Mouse (Mus musculus) forebrain, embryonic 16.5 days (tissue): Measurements from ENCODE around the gene Aak1. TPM values are rescaled to one million over a fixed set of nuclear protein-coding genes. Genes with fewer than 3 reads are reported as not detected.

Experiments used
- ATAC-seq: fragments of 200-750 bp; cut with Nextera tagmentation; 2 replicates; pipeline ENCODE4 v1.8.0; 2017; ENCODE audit warnings: mild to moderate bottlenecking, moderate library complexity
- H3K27ac ChIP-seq: fragments of 300-500 bp; sonication (generic); 2 replicates; pipeline ENCODE4 v1.5.1; 2014; ENCODE audit warnings: low read length, control low read depth
- H3K27me3 ChIP-seq: fragments of 300-500 bp; sonication (generic); replicated peaks from 2 replicates; pipeline ENCODE4 v1.6.1; 2014; ENCODE audit warnings: low read length; ENCODE audit not compliant: control insufficient read depth, insufficient read depth
- H3K36me3 ChIP-seq: fragments of 300-500 bp; sonication (generic); 2 replicates; pipeline ENCODE4 v1.6.1; 2014; ENCODE audit not compliant: control insufficient read depth, insufficient read depth
- H3K4me1 ChIP-seq: fragments of 300-500 bp; sonication (generic); replicated peaks from 2 replicates; pipeline ENCODE4 v1.6.1; 2014; ENCODE audit warnings: low read length; ENCODE audit not compliant: control insufficient read depth, insufficient read depth
- H3K4me2 ChIP-seq: fragments of 300-500 bp; sonication (generic); 2 replicates; pipeline ENCODE4 v1.6.1; 2014; ENCODE audit warnings: mild to moderate bottlenecking, low read length, control low read depth
- H3K4me3 ChIP-seq: fragments of 300-500 bp; sonication (generic); replicated peaks from 2 replicates; pipeline ENCODE4 v1.5.1; 2014; ENCODE audit warnings: mild to moderate bottlenecking, low read length, control low read depth
- H3K9ac ChIP-seq: fragments of 300-500 bp; sonication (generic); replicated peaks from 2 replicates; pipeline ENCODE4 v1.6.1; 2014; ENCODE audit warnings: low read depth, low read length, control low read depth
- H3K9me3 ChIP-seq: fragments of 300-500 bp; sonication (generic); 2 replicates; pipeline ENCODE4 v1.6.1; 2016; ENCODE audit warnings: low read length; ENCODE audit not compliant: control insufficient read depth
- WGBS: fragments of 180-500 bp; shearing (Covaris S2); extraction: QIAGEN DNeasy Blood & Tissue Kit; methylation state at CpG from one replicate; pipeline ENCODE4 v1.1.7; 2014; 5-methylcytosine and 5-hydroxymethylcytosine counted together
- polyA plus RNA-seq: library from polyadenylated mRNA; unstranded; fragments of >200 nt; fragmentation: Nextera tagmentation; extraction: Ambion mirVana; gene quantifications from 2 replicates; pipeline ENCODE4 v1.2.1, GENCODE M21; 2015

The Aak1 gene
- polyA plus RNA-seq, 1 experiment from 2014 or later, result 36.8 TPM

DNA sequence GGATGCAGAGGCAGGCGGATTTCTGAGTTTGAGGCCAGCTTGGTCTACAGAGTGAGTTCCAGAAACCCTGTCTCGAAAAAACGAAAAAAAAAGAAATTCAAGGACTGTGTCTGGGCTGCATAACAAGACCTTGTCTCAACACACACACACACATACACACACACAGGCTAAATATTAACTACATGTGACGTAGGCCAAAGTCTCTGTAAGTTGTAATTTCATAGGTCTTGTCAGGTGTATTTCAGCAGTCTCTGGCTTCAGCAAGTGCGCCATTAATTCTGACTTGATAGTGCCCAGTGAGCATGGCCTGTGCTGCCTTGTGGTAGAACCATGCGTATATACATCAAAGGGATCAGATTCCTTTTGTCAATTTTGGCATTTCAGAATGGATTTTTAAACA lies 152.7 kb downstream of the Aak1 start:
- H3K27ac ChIP-seq, result no peak overlapping the region
- ATAC-seq, result no peak
- no peaks in the 10 kb centered on the region for H3K4me1 ChIP-seq
- WGBS, result 98% methylated on average over 6 of the region's 6 CpGs
- H3K27me3 ChIP-seq, result no peaks in the 10 kb centered on the region
- H3K4me2 ChIP-seq, result no peak overlapping the region
- H3K9me3 ChIP-seq, result no peaks in the 10 kb centered on the region
- H3K4me3 ChIP-seq, result no peak overlapping the region
- no peak overlapping the region for H3K9ac ChIP-seq
- H3K36me3 ChIP-seq, result peaks cover 5% of the 10 kb centered on the region

- H3K4me3 ChIP-seq, result no peak overlapping the region
- no peaks in the 10 kb centered on the region for H3K4me1 ChIP-seq
- no peak overlapping the region for H3K27ac ChIP-seq
- H3K36me3 ChIP-seq, result peaks cover 2% of the 10 kb centered on the region
- peak; percentile 49; the same call in 1 of the 2 replicates for ATAC-seq
- no peaks in the 10 kb centered on the region for H3K9me3 ChIP-seq
- no peaks in the 10 kb centered on the region for H3K27me3 ChIP-seq
- H3K4me2 ChIP-seq, result no peak overlapping the region
- no peak overlapping the region for H3K9ac ChIP-seq
- WGBS, result 43% methylated on average over 8 of the region's 8 CpGs
These were observed 153.3 kb downstream of the Aak1 start for GRCm38 (mm10) chr6:87002521-87003055.

- WGBS, result 47% methylated on average over 2 of the region's 2 CpGs
These were observed 154.8 kb downstream of the Aak1 start for GRCm38 (mm10) chr6:87004099-87004498.

GRCm38 (mm10) chr6:87005577-87005976 lies 156.3 kb downstream of the Aak1 start:
- Histone ChIP-seq H3K9me3 (no peaks in the 10 kb centered on the region), H3K4me3 (no peak overlapping the region), H3K4me1 (peaks cover 7% of the 10 kb centered on the region), H3K9ac (no peak overlapping the region), H3K36me3 (no peaks in the 10 kb centered on the region), H3K27ac (no peak overlapping the region), H3K27me3 (no peaks in the 10 kb centered on the region), H3K4me2 (no peak overlapping the region)
- no peak for ATAC-seq

More at GRCm38 (mm10) chr6:87004099-87004498, 154.8 kb downstream of the Aak1 start:
- no peak for ATAC-seq
- Histone ChIP-seq H3K9ac (no peak overlapping the region), H3K4me2 (no peak overlapping the region), H3K9me3 (no peaks in the 10 kb centered on the region), H3K27me3 (no peaks in the 10 kb centered on the region), H3K4me1 (no peaks in the 10 kb centered on the region), H3K27ac (no peak overlapping the region), H3K36me3 (no peaks in the 10 kb centered on the region), H3K4me3 (no peak overlapping the region)

DNA sequence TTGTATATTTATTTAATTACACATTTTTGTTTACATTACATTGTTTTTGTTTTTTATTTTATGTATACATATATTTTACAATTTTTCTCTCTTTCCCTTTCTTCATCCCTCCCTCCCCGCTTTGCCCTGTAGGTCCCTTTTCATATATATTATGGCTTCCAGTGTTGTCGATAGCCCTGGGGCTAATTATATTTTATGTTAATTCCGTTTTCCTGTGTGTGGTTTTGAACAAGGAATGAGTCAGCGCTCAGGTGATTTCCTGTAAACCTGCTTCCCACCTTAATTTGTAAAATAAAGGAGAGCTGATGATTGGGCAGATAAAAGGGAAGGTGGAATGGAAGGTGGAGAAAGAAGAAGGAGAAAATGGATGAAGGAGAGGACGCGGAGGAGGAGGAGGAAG lies 159.6 kb downstream of the Aak1 start, which contains the start of gene Nfu1:
Gene Nfu1 (plus strand): TSS at position 350 of the 400 bp plus-strand sequence.
- Histone ChIP-seq H3K9me3 (no peaks in the 10 kb centered on the region), H3K4me3 (peak within 1 kb of the TSS; percentile 78), H3K4me1 (peaks cover 9% of the 10 kb centered on the region), H3K4me2 (peak within 1 kb of the TSS; percentile 62), H3K27ac (peak within 1 kb of the TSS; percentile 70), H3K36me3 (no peaks in the 10 kb centered on the region), H3K9ac (peak within 1 kb of the TSS; percentile 94), H3K27me3 (no peaks in the 10 kb centered on the region)
- WGBS, result 79% methylated on average over 6 of the region's 6 CpGs
- no peak for ATAC-seq

GRCm38 (mm10) chr6:87009692-87010328 lies 160.5 kb downstream of the Aak1 start:
- Histone ChIP-seq H3K4me3 (peak overlapping the region; percentile 78), H3K36me3 (no peaks in the 10 kb centered on the region), H3K27me3 (no peaks in the 10 kb centered on the region), H3K9ac (peak overlapping the region; percentile 94), H3K4me2 (peak overlapping the region; percentile 62), H3K27ac (peak overlapping the region; percentile 70), H3K9me3 (no peaks in the 10 kb centered on the region), H3K4me1 (peaks cover 9% of the 10 kb centered on the region)
- peak; percentile 99 for ATAC-seq
- WGBS, result under 1% methylated on average over 36 of the region's 36 CpGs

GRCm38 (mm10) chr6:87016916-87017315 lies 167.6 kb downstream of the Aak1 start:
- Histone ChIP-seq H3K4me3 (no peak overlapping the region), H3K9me3 (no peaks in the 10 kb centered on the region), H3K9ac (no peak overlapping the region), H3K27ac (no peak overlapping the region), H3K4me2 (no peak overlapping the region), H3K4me1 (no peaks in the 10 kb centered on the region), H3K27me3 (no peaks in the 10 kb centered on the region), H3K36me3 (peaks cover 21% of the 10 kb centered on the region)
- no peak for ATAC-seq
- 62% methylated on average over 4 of the region's 4 CpGs for WGBS

GRCm38 (mm10) chr6:87018874-87019273 lies 169.6 kb downstream of the Aak1 start:
- peaks cover 26% of the 10 kb centered on the region for H3K36me3 ChIP-seq

DNA sequence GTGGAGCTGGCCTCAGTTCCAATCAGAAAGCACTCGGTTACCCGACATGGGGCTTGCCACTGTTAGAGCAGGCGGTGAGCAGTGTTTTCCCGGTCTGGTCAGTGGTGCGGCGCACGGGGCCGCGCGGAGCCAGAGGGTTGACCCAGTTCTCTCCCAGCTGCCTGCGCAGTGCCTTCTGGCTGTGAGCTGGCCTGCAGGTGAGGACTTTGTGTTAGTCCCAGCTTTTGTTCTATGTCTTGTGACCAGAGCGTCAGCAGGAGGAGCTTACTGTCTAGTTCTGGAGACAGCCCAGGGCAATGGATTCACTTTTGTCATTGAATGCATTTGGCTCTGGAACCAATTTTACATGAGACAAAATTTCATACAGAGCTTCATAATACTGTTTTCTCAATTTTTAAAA lies 172.5 kb downstream of the Aak1 start:
- no peak overlapping the region for H3K4me2 ChIP-seq
- peaks cover 37% of the 10 kb centered on the region for H3K36me3 ChIP-seq
- H3K27me3 ChIP-seq, result no peaks in the 10 kb centered on the region
- no peak overlapping the region for H3K4me3 ChIP-seq
- H3K9me3 ChIP-seq, result no peaks in the 10 kb centered on the region
- H3K4me1 ChIP-seq, result no peaks in the 10 kb centered on the region
- H3K27ac ChIP-seq, result no peak overlapping the region
- no peak for ATAC-seq
- H3K9ac ChIP-seq, result no peak overlapping the region
- WGBS, result 98% methylated on average over 12 of the region's 12 CpGs

More at GRCm38 (mm10) chr6:87018874-87019273, 169.6 kb downstream of the Aak1 start:
- ATAC-seq, result no peak
- no peaks in the 10 kb centered on the region for H3K9me3 ChIP-seq
- no peak overlapping the region for H3K9ac ChIP-seq
- H3K4me1 ChIP-seq, result no peaks in the 10 kb centered on the region
- WGBS, result 88% methylated on average over 8 of the region's 8 CpGs
- H3K27ac ChIP-seq, result no peak overlapping the region
- no peaks in the 10 kb centered on the region for H3K27me3 ChIP-seq
- H3K4me2 ChIP-seq, result no peak overlapping the region
- no peak overlapping the region for H3K4me3 ChIP-seq
